Mouse (Mus musculus) heart, adult 2 months (tissue): ENCODE results near the gene Stra8.

Experiments used
- CTCF ChIP-seq: fragments of 200-600 bp; IDR thresholded peaks from 2 replicates; pipeline ENCODE4 v1.8.1; 2022; ENCODE audit warnings: antibody characterized with exemption, mild to moderate bottlenecking, moderate library complexity
- EP300 ChIP-seq: fragments of 200-500 bp; IDR thresholded peaks from 2 replicates; pipeline ENCODE4 v1.6.1; 2011; ENCODE audit warnings: low read depth, low read length, control low read depth; ENCODE audit not compliant: insufficient read depth
- POLR2A ChIP-seq: fragments of 200-500 bp; IDR thresholded peaks from 2 replicates; pipeline ENCODE4 v1.6.1; 2011; ENCODE audit warnings: mild to moderate bottlenecking, low read depth, low read length, control low read depth; ENCODE audit not compliant: insufficient read depth

GRCm38 (mm10) chr6:34896168-34896780 is 23.7 kb upstream of the Stra8 start:
- TF ChIP-seq CTCF = no peak
- no peak for TF ChIP-seq POLR2A
- no peak for TF ChIP-seq EP300
